ENCODE assay signal across 18 mouse cellular contexts in genomic region chr11:33663599-33663998, GRCm38 (mm10).
"Had no signal": no experiment of that assay in that cellular context is flagged by ENCODE, and none has a peak within 500 bp of the region (broad histone marks: within the 10 kb centered on the region; RNA-seq: fewer than 3 reads in every experiment).

No protein-coding gene starts in this region.

- H3K4me3 ChIP-seq: lung, embryonic 15.5 days; megakaryocyte, embryonic 14.5 days; midbrain, embryonic 13.5 days; midbrain, embryonic 15.5 days; neural tube, embryonic 12.5 days; stomach, embryonic 15.5 days had no signal

- H3K9ac ChIP-seq: liver, postnatal 0 days; lung, embryonic 15.5 days; midbrain, embryonic 13.5 days; midbrain, embryonic 15.5 days; neural tube, embryonic 12.5 days; stomach, embryonic 15.5 days had no signal

- ATAC-seq: liver, postnatal 0 days; lung, postnatal 0 days; midbrain, embryonic 13.5 days; midbrain, embryonic 15.5 days had no signal

- H3K4me1 ChIP-seq: lung, embryonic 15.5 days; stomach, embryonic 15.5 days had no signal

- H3K36me3 ChIP-seq: lung, embryonic 15.5 days; midbrain, embryonic 13.5 days; midbrain, embryonic 15.5 days; neural tube, embryonic 12.5 days; stomach, embryonic 15.5 days had no signal

- H3K4me2 ChIP-seq: lung, embryonic 15.5 days; midbrain, embryonic 11.5 days; midbrain, embryonic 13.5 days; midbrain, embryonic 15.5 days; neural tube, embryonic 12.5 days; stomach, embryonic 15.5 days had no signal

- H3K9me3 ChIP-seq: lung, embryonic 15.5 days; megakaryocyte, embryonic 14.5 days; midbrain, embryonic 13.5 days; midbrain, embryonic 15.5 days; neural tube, embryonic 12.5 days; stomach, embryonic 15.5 days had no signal

- DNase-seq: liver, postnatal 0 days; lung, adult 2 months; lung, postnatal 14 days; lung, postnatal 36 days; right cerebral cortex, postnatal 14 days; thymus, adult 2 months; thymus, postnatal 25 days; thymus, postnatal 4 days had no signal

- H3K27ac ChIP-seq: lung, embryonic 15.5 days; macrophage; midbrain, embryonic 13.5 days; midbrain, embryonic 15.5 days; neural tube, embryonic 12.5 days; stomach, embryonic 15.5 days; stomach, postnatal 0 days had no signal

- H3K27me3 ChIP-seq: lung, embryonic 15.5 days; midbrain, embryonic 15.5 days; neural tube, embryonic 12.5 days; stomach, embryonic 15.5 days had no signal
